Mouse (Mus musculus) cerebellum, adult (tissue): ENCODE measurements around the gene Ak9.
"Not testable (repeated sequence)": the region's sequence is repeated elsewhere in the genome, so short reads cannot be mapped to it uniquely, and the experiment has no call there.

Experiments
- ATAC-seq: cut with Nextera tagmentation; 2 replicates; pipeline ENCODE4 v1.9.2; 2017; ENCODE audit warnings: mild to moderate bottlenecking, moderate library complexity, mixed read lengths; ENCODE audit not compliant: insufficient number of reproducible peaks, low FRiP score, low TSS enrichment

The Ak9 gene

GRCm38 (mm10) chr10:41308205-41308604, 4.4 kb downstream of the Ak9 start:
- ATAC-seq, result no peak

- no peak for ATAC-seq
Measured at GRCm38 (mm10) chr10:41315866-41316265, 12.1 kb downstream of the Ak9 start.

GRCm38 (mm10) chr10:41332533-41333043, 28.8 kb downstream of the Ak9 start:
- no peak for ATAC-seq

GRCm38 (mm10) chr10:41341346-41341745, 37.6 kb downstream of the Ak9 start:
- no peak for ATAC-seq

- no peak for ATAC-seq
Measured at GRCm38 (mm10) chr10:41365086-41365485, 61.3 kb downstream of the Ak9 start.

- no peak for ATAC-seq
Measured at GRCm38 (mm10) chr10:41380466-41380865, 76.7 kb downstream of the Ak9 start.

GRCm38 (mm10) chr10:41385506-41386221, 81.9 kb downstream of the Ak9 start:
- no peak for ATAC-seq

GRCm38 (mm10) chr10:41393555-41393954, 89.8 kb downstream of the Ak9 start:
- ATAC-seq, result no peak

- no peak for ATAC-seq
Measured at GRCm38 (mm10) chr10:41401097-41401496, 97.3 kb downstream of the Ak9 start.

GRCm38 (mm10) chr10:41403364-41403763, 99.6 kb downstream of the Ak9 start:
- no peak for ATAC-seq

GRCm38 (mm10) chr10:41403893-41404612, 100.3 kb downstream of the Ak9 start:
- ATAC-seq, result no peak

GRCm38 (mm10) chr10:41410176-41410575, 106.4 kb downstream of the Ak9 start:
- not testable (repeated sequence) for ATAC-seq

GRCm38 (mm10) chr10:41410821-41411220, 107.0 kb downstream of the Ak9 start:
- not testable (repeated sequence) for ATAC-seq

- not testable (repeated sequence) for ATAC-seq
Measured at GRCm38 (mm10) chr10:41413471-41413870, 109.7 kb downstream of the Ak9 start.

GRCm38 (mm10) chr10:41415368-41415767, 111.6 kb downstream of the Ak9 start:
- not testable (repeated sequence) for ATAC-seq

- no peak for ATAC-seq
Measured at GRCm38 (mm10) chr10:41420496-41421200, 116.9 kb downstream of the Ak9 start.

GRCm38 (mm10) chr10:41423681-41424080, 119.9 kb downstream of the Ak9 start:
- no peak for ATAC-seq

GRCm38 (mm10) chr10:41426368-41426767, 122.6 kb downstream of the Ak9 start:
- no peak for ATAC-seq

GRCm38 (mm10) chr10:41434624-41435023, 130.8 kb downstream of the Ak9 start:
- ATAC-seq, result no peak

GRCm38 (mm10) chr10:41435141-41435540, 131.4 kb downstream of the Ak9 start:
- ATAC-seq, result no peak

GRCm38 (mm10) chr10:41448216-41448615, 144.4 kb downstream of the Ak9 start:
- no peak for ATAC-seq
